Mouse (Mus musculus) heart, postnatal 0 days (tissue): ENCODE measurements around the gene S100a5. TPM values are rescaled to one million over a fixed set of nuclear protein-coding genes. Genes with fewer than 3 reads are reported as not detected.

ENCODE experiments used
- ATAC-seq: fragments of 200-750 bp; cut with Nextera tagmentation; 2 replicates; pipeline ENCODE4 v1.8.0; 2017; ENCODE audit warnings: low read depth, moderate number of reproducible peaks, moderate library complexity; ENCODE audit not compliant: insufficient read depth
- DNase-seq: peaks from one replicate; pipeline ENCODE4 v3.0.0-alpha.2; 2016; ENCODE audit warnings: low spot score
- H3K27ac ChIP-seq: fragments of 300-500 bp; sonication (generic); 2 replicates; pipeline ENCODE4 v1.5.1; 2014; ENCODE audit warnings: low read depth, mild to moderate bottlenecking
- H3K27me3 ChIP-seq: fragments of 300-500 bp; sonication (generic); 2 replicates; pipeline ENCODE4 v1.6.1; 2014; ENCODE audit warnings: low read length, mixed read lengths; ENCODE audit not compliant: control insufficient read depth, insufficient read depth
- H3K36me3 ChIP-seq: fragments of 300-500 bp; sonication (generic); replicated peaks from 2 replicates; pipeline ENCODE4 v1.6.1; 2014; ENCODE audit warnings: low read length, mixed read lengths; ENCODE audit not compliant: control insufficient read depth, insufficient read depth
- H3K4me1 ChIP-seq: fragments of 300-500 bp; sonication (generic); 2 replicates; pipeline ENCODE4 v1.6.1; 2014; ENCODE audit warnings: antibody characterized with exemption; ENCODE audit not compliant: control insufficient read depth, insufficient read depth
- H3K4me2 ChIP-seq: fragments of 300-500 bp; sonication (generic); 2 replicates; pipeline ENCODE4 v1.6.1; 2014; ENCODE audit warnings: low read depth, mild to moderate bottlenecking, low read length, moderate library complexity
- H3K4me3 ChIP-seq: fragments of 300-500 bp; sonication (generic); 2 replicates; pipeline ENCODE4 v1.5.1; 2014; ENCODE audit warnings: low read depth, low read length
- H3K9ac ChIP-seq: fragments of 300-500 bp; sonication (generic); replicated peaks from 2 replicates; pipeline ENCODE4 v1.6.1; 2014; ENCODE audit warnings: low read depth, low read length, mixed read lengths
- H3K9me3 ChIP-seq: fragments of 300-500 bp; sonication (generic); replicated peaks from 2 replicates; pipeline ENCODE4 v1.6.1; 2016; ENCODE audit warnings: low read length; ENCODE audit not compliant: control insufficient read depth
- CTCF ChIP-seq: IDR thresholded peaks from 2 replicates; pipeline ENCODE4 v1.5.1; 2016; ENCODE audit warnings: antibody characterized with exemption, control low read depth, low read depth
- EP300 ChIP-seq: IDR thresholded peaks from 2 replicates; pipeline ENCODE4 v1.6.1; 2016; ENCODE audit warnings: antibody characterized with exemption, low read depth
- WGBS: fragments of 180-500 bp; shearing (Covaris S2); extraction: QIAGEN DNeasy Blood & Tissue Kit; methylation state at CpG from one replicate; pipeline ENCODE4 v1.1.7; 2014; 5-methylcytosine and 5-hydroxymethylcytosine counted together
- polyA plus RNA-seq: library from polyadenylated mRNA; unstranded; fragments of >200 nt; fragmentation: Nextera tagmentation; extraction: Ambion mirVana; gene quantifications from 2 replicates; pipeline ENCODE4 v1.2.1, GENCODE M21; 2015
- total RNA-seq: library from RNA; depleted of rRNA; stranded (reverse); fragments of >200 nt; gene quantifications from 2 replicates; pipeline ENCODE4 v1.2.3, GENCODE M21; 2014; ENCODE audit warnings: low replicate concordance

S100a5 gene
- total and polyA plus RNA-seq, 2 experiments from 2014 or later = not detected

DNA sequence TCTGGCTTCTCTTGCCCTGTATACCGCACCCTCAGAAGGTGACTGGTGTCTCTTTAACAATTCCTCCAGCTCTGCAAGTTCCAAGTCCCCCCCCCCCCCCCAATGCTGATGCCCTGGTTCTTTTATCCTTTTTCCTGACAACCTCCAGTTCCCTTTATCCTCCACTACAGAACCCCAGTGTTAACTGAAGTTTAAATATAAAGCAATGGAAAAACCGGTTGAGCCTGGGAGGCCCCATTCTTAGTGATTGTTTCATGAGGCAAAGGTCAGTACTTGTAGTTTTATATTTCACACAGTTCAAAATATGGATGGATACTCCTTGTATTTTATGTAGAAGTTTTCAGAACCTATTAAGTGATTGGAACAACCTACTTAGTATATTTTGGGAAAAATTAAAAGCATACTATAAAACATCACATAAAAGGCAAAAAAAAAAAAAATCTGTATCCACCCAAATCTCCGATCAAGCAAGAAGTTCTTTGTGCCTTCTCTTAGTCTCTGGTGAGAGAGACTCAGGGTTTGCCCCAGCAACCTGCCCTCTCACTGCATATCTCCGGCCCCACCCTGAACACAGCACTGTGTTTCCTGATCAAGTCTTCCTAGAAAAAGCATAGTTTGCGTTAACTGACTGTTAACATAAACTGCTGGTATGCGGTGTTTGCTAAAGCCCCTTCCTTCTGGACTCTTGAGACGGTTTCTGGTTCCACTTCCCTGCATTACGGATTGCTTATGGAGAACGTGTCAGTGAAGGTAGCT lies 18.1 kb downstream of the S100a5 start:
- no peak overlapping the region for H3K4me2 ChIP-seq
- 67% methylated on average over 9 of the region's 9 CpGs for WGBS
- no peak overlapping the region for H3K27ac ChIP-seq
- H3K27me3 ChIP-seq = no peaks in the 10 kb centered on the region
- no peak overlapping the region for H3K4me3 ChIP-seq
- ATAC-seq (no peak), DNase-seq (no peak)
- H3K9me3 ChIP-seq = no peaks in the 10 kb centered on the region
- no peak overlapping the region for H3K9ac ChIP-seq
- H3K4me1 ChIP-seq = 0 out of 2 replicates have a peak, but pooled peaks cover 10% of the 10 kb centered on the region
- H3K36me3 ChIP-seq = no peaks in the 10 kb centered on the region
- no peak for TF ChIP-seq CTCF
- no peak for TF ChIP-seq EP300

DNA sequence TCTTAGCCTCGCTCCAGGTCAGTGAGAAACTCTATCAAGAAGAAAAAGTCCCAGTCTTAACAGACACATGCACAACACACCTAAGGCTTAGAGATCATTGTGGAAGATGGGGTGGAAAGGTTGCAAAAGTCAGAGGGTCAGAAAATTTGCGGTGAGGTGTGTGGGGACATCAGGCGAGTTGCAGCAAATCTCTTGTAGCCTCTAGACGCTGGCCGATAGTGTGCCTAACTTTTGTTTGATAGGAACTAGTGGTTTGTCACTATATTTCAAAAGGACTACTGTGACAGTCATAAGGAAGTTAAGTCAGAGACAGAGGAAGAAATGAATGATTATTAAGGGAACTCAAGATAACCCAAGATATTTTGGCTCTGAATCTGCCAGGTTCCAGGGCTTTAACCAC lies 19.0 kb downstream of the S100a5 start:
- Histone ChIP-seq H3K9me3 (no peaks in the 10 kb centered on the region), H3K4me1 (0 out of 2 replicates have a peak, but pooled peaks cover 10% of the 10 kb centered on the region), H3K27me3 (no peaks in the 10 kb centered on the region), H3K36me3 (no peaks in the 10 kb centered on the region), H3K4me3 (no peak overlapping the region), H3K27ac (no peak overlapping the region), H3K4me2 (no peak overlapping the region), H3K9ac (no peak overlapping the region)
- WGBS = 84% methylated on average over 5 of the region's 5 CpGs
- TF ChIP-seq CTCF (no peak), EP300 (no peak)
- no peak for DNase-seq
- no peak for ATAC-seq

DNA sequence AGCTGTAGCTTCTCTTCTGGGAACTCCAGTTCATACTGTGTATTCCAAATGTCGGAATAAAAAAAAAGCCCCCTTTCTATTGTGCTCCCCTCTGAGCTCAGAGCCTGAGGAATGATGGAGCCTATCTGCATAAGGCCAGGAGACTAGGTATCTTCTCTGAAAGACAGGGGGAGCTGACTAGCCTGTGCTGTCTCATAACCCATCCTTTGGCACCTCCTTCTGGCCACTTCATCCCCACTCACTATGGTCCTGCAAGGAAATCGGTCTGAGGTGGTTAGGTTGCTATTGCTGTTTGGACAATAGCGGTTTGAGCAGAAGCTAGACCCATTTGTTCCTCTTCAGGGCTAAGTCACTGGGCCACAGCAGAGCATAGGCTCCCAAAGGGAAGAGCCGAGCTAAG lies 19.5 kb downstream of the S100a5 start:
- 0 out of 2 replicates have a peak, but pooled peaks cover 10% of the 10 kb centered on the region for H3K4me1 ChIP-seq
- ATAC-seq = peak; percentile 67; the same call in 1 of the 2 replicates
- TF ChIP-seq EP300 (no peak), CTCF (peak; percentile 58)

DNA sequence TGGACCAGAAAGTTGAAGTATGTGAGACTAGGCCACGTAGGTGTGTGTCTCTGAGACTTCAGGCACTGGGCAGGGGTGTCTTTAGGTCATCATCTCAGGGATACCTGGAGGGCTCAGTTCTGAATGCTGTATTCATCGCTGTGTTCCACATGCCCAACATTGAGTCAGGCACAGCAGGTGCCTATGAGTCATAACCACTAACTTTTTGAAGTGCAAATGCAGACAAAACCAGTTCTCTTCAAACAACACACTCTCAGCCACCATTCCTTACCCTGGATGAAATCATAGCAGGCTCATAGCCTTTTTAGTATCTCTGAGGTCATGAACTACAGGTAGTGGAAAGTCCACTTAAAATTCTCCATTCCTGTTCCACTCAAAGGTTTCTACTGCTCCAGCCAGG lies 21.0 kb downstream of the S100a5 start:
- Histone ChIP-seq H3K4me2 (no peak overlapping the region), H3K9ac (no peak overlapping the region), H3K27me3 (no peaks in the 10 kb centered on the region), H3K4me3 (no peak overlapping the region), H3K36me3 (no peaks in the 10 kb centered on the region), H3K9me3 (no peaks in the 10 kb centered on the region), H3K27ac (no peak overlapping the region), H3K4me1 (no peaks in the 10 kb centered on the region)
- DNase-seq = no peak
- WGBS = 60% methylated on average over 2 of the region's 2 CpGs
- TF ChIP-seq EP300 = no peak
- TF ChIP-seq CTCF = no peak
- no peak for ATAC-seq

More for the DNA sequence above, 19.5 kb downstream of the S100a5 start:
- no peak overlapping the region for H3K9ac ChIP-seq
- no peaks in the 10 kb centered on the region for H3K9me3 ChIP-seq
- 55% methylated on average over 4 of the region's 4 CpGs for WGBS
- no peak overlapping the region for H3K4me2 ChIP-seq
- no peak overlapping the region for H3K27ac ChIP-seq
- no peaks in the 10 kb centered on the region for H3K27me3 ChIP-seq
- no peak for DNase-seq
- H3K36me3 ChIP-seq = no peaks in the 10 kb centered on the region
- no peak overlapping the region for H3K4me3 ChIP-seq

DNA sequence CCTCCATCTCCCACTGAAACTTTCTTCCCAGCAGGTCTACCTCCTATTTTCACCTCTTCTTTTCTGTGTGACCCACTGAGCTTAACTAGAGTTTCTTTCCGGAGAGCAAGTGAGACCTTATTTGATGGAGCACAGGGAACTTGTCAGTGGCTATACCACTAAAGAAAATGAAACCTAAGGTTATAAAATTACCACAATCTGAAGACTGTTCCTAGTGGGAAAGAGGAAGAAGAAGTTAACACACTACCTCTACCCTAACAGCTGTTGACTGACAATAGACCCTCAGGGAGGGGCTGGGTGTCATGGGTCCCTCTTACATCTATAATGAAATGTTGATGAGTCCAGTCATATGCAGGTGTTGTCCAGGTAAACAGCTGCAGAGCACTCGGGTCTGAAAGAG lies 23.7 kb downstream of the S100a5 start:
- no peak for DNase-seq
- Histone ChIP-seq H3K4me2 (no peak overlapping the region), H3K4me1 (no peaks in the 10 kb centered on the region), H3K9me3 (no peaks in the 10 kb centered on the region), H3K27me3 (no peaks in the 10 kb centered on the region), H3K36me3 (no peaks in the 10 kb centered on the region), H3K9ac (no peak overlapping the region), H3K4me3 (no peak overlapping the region), H3K27ac (no peak overlapping the region)
- WGBS = 69% methylated on average over 2 of the region's 2 CpGs
- no peak for ATAC-seq
- TF ChIP-seq EP300 (no peak), CTCF (no peak)
